Mouse (Mus musculus) lung, adult 2 months (tissue): Measurements from ENCODE around the gene Rbm18. TPM values are rescaled to one million over a fixed set of nuclear protein-coding genes. Genes with fewer than 3 reads are reported as not detected.

Experiments used
- DNase-seq: peaks from one replicate; pipeline ENCODE4 v3.0.0; 2022
- H3K4me1 ChIP-seq: fragments of 200-500 bp; 2 replicates; pipeline ENCODE4 v1.6.1; 2011; ENCODE audit warnings: low read length; ENCODE audit not compliant: control insufficient read depth, insufficient read depth
- H3K4me3 ChIP-seq: fragments of 200-500 bp; replicated peaks from 2 replicates; pipeline ENCODE3; 2011; ENCODE audit warnings: low read depth, mild to moderate bottlenecking, control low read depth, low read length; ENCODE audit errors: extremely low read depth
- CTCF ChIP-seq: fragments of 200-500 bp; IDR thresholded peaks from 2 replicates; pipeline ENCODE4 v1.5.1; 2011; ENCODE audit warnings: mild to moderate bottlenecking, low read length, control low read depth; ENCODE audit not compliant: insufficient read depth
- POLR2A ChIP-seq: fragments of 200-500 bp; IDR thresholded peaks from 2 replicates; pipeline ENCODE4 v1.6.1; 2011; ENCODE audit warnings: low read depth, mild to moderate bottlenecking, control low read depth, low read length, borderline replicate concordance; ENCODE audit errors: extremely low read depth
- WGBS: fragments of 180-500 bp; shearing (Covaris S2); methylation state at CpG from one replicate; pipeline ENCODE4 v1.1.7; 2018; 5-methylcytosine and 5-hydroxymethylcytosine counted together
- polyA plus RNA-seq: library from polyadenylated mRNA; depleted of rRNA; stranded (reverse); fragments of >200 nt; gene quantifications from 2 replicates; pipeline ENCODE4 v1.2.3, GENCODE M21; 2012; rRNA removed

Rbm18 gene
- polyA plus RNA-seq, 1 experiment: 14.5 TPM

GRCm38 (mm10) chr2:36082802-36083580 is 53.6 kb downstream of the Rbm18 start:
- 82% methylated on average over 9 of the region's 9 CpGs for whole genome bisulfite sequencing
- TF ChIP-seq POLR2A (no peak), CTCF (no peak)

GRCm38 (mm10) chr2:36081446-36081845 is 55.1 kb downstream of the Rbm18 start:
- no peaks in the 10 kb centered on the region for H3K4me1 ChIP-seq
- TF ChIP-seq POLR2A (no peak), CTCF (no peak)
- 37% methylated on average over 9 of the region's 9 CpGs for WGBS
- DNase-seq: no peak
- H3K4me3 ChIP-seq: no peak overlapping the region

More at GRCm38 (mm10) chr2:36082802-36083580, 53.6 kb downstream of the Rbm18 start:
- H3K4me1 ChIP-seq: no peaks in the 10 kb centered on the region
- no peak for DNase-seq
- H3K4me3 ChIP-seq: no peak overlapping the region

- TF ChIP-seq CTCF (no peak), POLR2A (no peak)
- WGBS: 44% methylated on average over 11 of the region's 11 CpGs
- Histone ChIP-seq H3K4me3 (no peak overlapping the region), H3K4me1 (no peaks in the 10 kb centered on the region)
- DNase-seq: no peak
These were observed 59.3 kb downstream of the Rbm18 start for GRCm38 (mm10) chr2:36077160-36077761.

GRCm38 (mm10) chr2:36075210-36075609 is 61.4 kb downstream of the Rbm18 start:
- WGBS: 83% methylated on average over 5 of the region's 5 CpGs
- no peak for DNase-seq
- no peak for TF ChIP-seq CTCF
- no peak for TF ChIP-seq POLR2A
- no peaks in the 10 kb centered on the region for H3K4me1 ChIP-seq
- H3K4me3 ChIP-seq: no peak overlapping the region

- H3K4me3 ChIP-seq: no peak overlapping the region
- H3K4me1 ChIP-seq: no peaks in the 10 kb centered on the region
- TF ChIP-seq POLR2A: no peak
- no peak for TF ChIP-seq CTCF
- DNase-seq: no peak
- WGBS: 51% methylated on average over 3 of the region's 3 CpGs
These were observed 62.8 kb downstream of the Rbm18 start for GRCm38 (mm10) chr2:36073781-36074180.

- Histone ChIP-seq H3K4me3 (no peak overlapping the region), H3K4me1 (no peaks in the 10 kb centered on the region)
- no peak for TF ChIP-seq CTCF
- TF ChIP-seq POLR2A: no peak
- 74% methylated on average over 8 of the region's 8 CpGs for WGBS
- DNase-seq: no peak
These were observed 64.8 kb downstream of the Rbm18 start for GRCm38 (mm10) chr2:36071660-36072305.

GRCm38 (mm10) chr2:36067132-36067531 is 69.4 kb downstream of the Rbm18 start:
- Histone ChIP-seq H3K4me3 (no peak overlapping the region), H3K4me1 (no peaks in the 10 kb centered on the region)
- TF ChIP-seq CTCF: no peak
- TF ChIP-seq POLR2A: no peak
- DNase-seq: no peak
- 75% methylated on average over 9 of the region's 9 CpGs for WGBS

Other genes with a start within 250 kb of the Rbm18 start
- gene Ttll11, start 156.9 kb downstream of the Rbm18 start, polyA plus RNA-seq: 1.3 and 1.7 TPM in 2 replicates
- 52.3 and 56.0 TPM in 2 replicates for gene Ndufa8, start 87.4 kb downstream of the Rbm18 start, polyA plus RNA-seq
- 3.0 and 4.4 TPM in 2 replicates for gene Morn5, start 87.3 kb downstream of the Rbm18 start, polyA plus RNA-seq
- gene Lhx6, start 31.4 kb downstream of the Rbm18 start, polyA plus RNA-seq: 1.8 and 3.6 TPM in 2 replicates
- gene Mrrf, start 384 bp downstream of the Rbm18 start, polyA plus RNA-seq: 18.2 and 24.5 TPM in 2 replicates
- 58.4 and 66.1 TPM in 2 replicates for gene Ptgs1, start 93.7 kb upstream of the Rbm18 start, polyA plus RNA-seq
- gene Olfr338, start 236.7 kb upstream of the Rbm18 start, polyA plus RNA-seq: not detected in 2 replicates